ENCODE assay signal across 8 mouse cellular contexts in genomic region chr8:48097131-48097794, GRCm38 (mm10). TPM values are rescaled to one million over a fixed set of nuclear protein-coding genes. Genes with fewer than 3 reads are reported as not detected.
DNase-seq lines count a peak whose midpoint lies in the region; ATAC-seq and TF ChIP-seq lines count a peak whose summit lies in the region.

No protein-coding gene starts in this region.

- H3K4me3 ChIP-seq in hindbrain, postnatal 0 days (ENCODE audit: low read length): peak overlapping the region; percentile 24

- no peaks in the 10 kb centered on the region for H3K27me3 ChIP-seq in hindbrain, postnatal 0 days (ENCODE audit: insufficient read depth, low read length)

- peak overlapping the region; percentile 56; the same call in 1 of the 2 replicates for H3K27ac ChIP-seq in hindbrain, postnatal 0 days

- no peaks in the 10 kb centered on the region for H3K9me3 ChIP-seq in hindbrain, postnatal 0 days (ENCODE audit: low read length)

- 0 out of 2 replicates have a peak, but pooled peaks cover 5% of the 10 kb centered on the region for H3K4me1 ChIP-seq in hindbrain, postnatal 0 days (ENCODE audit: insufficient read depth, low read length)

- peak; percentile 94 for ATAC-seq in hindbrain, postnatal 0 days
- no peak for ATAC-seq in CD4-positive, CD25-positive, alpha-beta regulatory T cell, adult 4 months

- H3K4me2 ChIP-seq in hindbrain, postnatal 0 days (ENCODE audit: low read depth, low read length): peak overlapping the region; percentile 52

- peak overlapping the region; percentile 28 for H3K9ac ChIP-seq in hindbrain, postnatal 0 days (replicated peaks; ENCODE audit: low read length)

- H3K36me3 ChIP-seq in hindbrain, postnatal 0 days (ENCODE audit: insufficient read depth, low read length): no peaks in the 10 kb centered on the region

- peak; percentile 88 for TF ChIP-seq CTCF in hindbrain, postnatal 0 days (IDR thresholded peaks at IDR 0.05; ENCODE audit: low read depth)

- 4% methylated on average over 21 of the region's 21 CpGs for WGBS in hindbrain, postnatal 0 days

- peak; percentile 83 to 87 for DNase-seq in adrenal gland, postnatal 36 days
- DNase-seq in embryo, embryonic 11 days: peak; percentile 89
- DNase-seq in gastrocnemius, postnatal 25 days: peak; percentile 57
- peak; percentile 94 for DNase-seq in hindbrain, postnatal 0 days (ENCODE audit: low spot score)
- peak; percentile 78 to 85 for DNase-seq in left cerebral cortex, adult 18-20 months (ENCODE audit: low spot score in 2 of 2)
- peak; percentile 18 for DNase-seq in lung, postnatal 36 days
- DNase-seq in right cerebral cortex, postnatal 14 days: peak; percentile 77

RNA-seq across cellular contexts. Expression of gene Dctd, which starts 1.6 kb away (rescaled TPM):
- 1 to 10 TPM; 3.7 to 4.6 TPM for total RNA-seq in adrenal gland, postnatal 36 days (2021)
- 1 to 10 TPM; 1.0 to 1.3 TPM for total RNA-seq in gastrocnemius, postnatal 25 days (2021)
- total RNA-seq in hindbrain, postnatal 0 days (2014; rRNA removed): 18.4 and 20.1 TPM in 2 replicates
- 9.8 TPM in 2 replicates for polyA plus RNA-seq in hindbrain, postnatal 0 days (2015; fragmentation: Nextera tagmentation; extraction: Ambion mirVana)
- 1 to 10 TPM; 5.4 to 6.8 TPM for total RNA-seq in left cerebral cortex, adult 18-20 months (2021)
- polyA plus RNA-seq in CD4-positive, CD25-positive, alpha-beta regulatory T cell, adult 4 months (2017; shearing (Covaris generic)): 1 to 10 TPM; 5.6 to 9.5 TPM

Comparison
In these comparisons a context has a peak if more than half of its experiments do, and no peak if none do; other contexts are left out.
1. DNase-seq: peak in every context shown above with its lines; median percentile 94 in hindbrain, postnatal 0 days; 89 in embryo, embryonic 11 days; 85 in adrenal gland, postnatal 36 days; 82 in left cerebral cortex, adult 18-20 months; 77 in right cerebral cortex, postnatal 14 days; 57 in gastrocnemius, postnatal 25 days; 18 in lung, postnatal 36 days.